Mouse (Mus musculus): ENCODE data around the gene Cnp.
A peak's percentile ranks its signal among the peaks of the same experiment; 100 is the strongest.
"Not testable (repeated sequence)": the region's sequence is repeated elsewhere in the genome, so short reads cannot be mapped to it uniquely, and the experiment has no call there.

Gene Cnp

GRCm38 (mm10) chr11:100574708-100575483 lies at the start of gene Cnp:
TSS of gene Cnp (plus strand) at chr11:100574904.
- DNase-seq (ENCODE audit: low spot score in 2 of 2): peak; percentile 52 to 62

- no peak for DNase-seq (ENCODE audit: low spot score in 2 of 2)
Measured at GRCm38 (mm10) chr11:100524987-100525630, 49.6 kb upstream of the Cnp start.

GRCm38 (mm10) chr11:100526052-100526816 lies 48.5 kb upstream of the Cnp start:
- DNase-seq (ENCODE audit: low spot score in 2 of 2): no peak

GRCm38 (mm10) chr11:100527066-100527457 lies 47.6 kb upstream of the Cnp start:
- DNase-seq (ENCODE audit: low spot score in 2 of 2): peak; percentile 56 to 58

GRCm38 (mm10) chr11:100527458-100528374 lies 47.0 kb upstream of the Cnp start, which contains the start of gene Acly:
TSS of gene Acly (minus strand) at chr11:100528000.
- peak; percentile 99 for DNase-seq (ENCODE audit: low spot score in 2 of 2)

GRCm38 (mm10) chr11:100528375-100529165 lies 46.1 kb upstream of the Cnp start:
- DNase-seq (ENCODE audit: low spot score in 2 of 2): no peak

- DNase-seq (ENCODE audit: low spot score in 2 of 2): no peak
Measured at GRCm38 (mm10) chr11:100533871-100534270, 40.8 kb upstream of the Cnp start.

- DNase-seq (ENCODE audit: low spot score in 2 of 2): not testable (repeated sequence)
Measured at GRCm38 (mm10) chr11:100534411-100534810, 40.3 kb upstream of the Cnp start.

- DNase-seq (ENCODE audit: low spot score in 2 of 2): not testable (repeated sequence)
Measured at GRCm38 (mm10) chr11:100534821-100535220, 39.9 kb upstream of the Cnp start.

- DNase-seq (ENCODE audit: low spot score in 2 of 2): no peak
Measured at GRCm38 (mm10) chr11:100535996-100536395, 38.7 kb upstream of the Cnp start.

GRCm38 (mm10) chr11:100536466-100536865 lies 38.2 kb upstream of the Cnp start:
- DNase-seq (ENCODE audit: low spot score in 2 of 2): no peak

- no peak for DNase-seq (ENCODE audit: low spot score in 2 of 2)
Measured at GRCm38 (mm10) chr11:100540966-100541365, 33.7 kb upstream of the Cnp start.

GRCm38 (mm10) chr11:100541577-100541976 lies 33.1 kb upstream of the Cnp start:
- DNase-seq (ENCODE audit: low spot score in 2 of 2): no peak

GRCm38 (mm10) chr11:100544832-100545745 lies 29.6 kb upstream of the Cnp start, which contains the start of gene Ttc25:
TSS of gene Ttc25 (plus strand) at chr11:100545607.
- peak; percentile 71 to 73 for DNase-seq (ENCODE audit: low spot score in 2 of 2)

GRCm38 (mm10) chr11:100545746-100546085 lies 29.0 kb upstream of the Cnp start:
- no peak for DNase-seq (ENCODE audit: low spot score in 2 of 2)

- no peak for DNase-seq (ENCODE audit: low spot score in 2 of 2)
Measured at GRCm38 (mm10) chr11:100546955-100547354, 27.7 kb upstream of the Cnp start.

GRCm38 (mm10) chr11:100548141-100548540 lies 26.6 kb upstream of the Cnp start:
- DNase-seq (ENCODE audit: low spot score in 2 of 2): no peak

GRCm38 (mm10) chr11:100549466-100549865 lies 25.2 kb upstream of the Cnp start:
- no peak for DNase-seq (ENCODE audit: low spot score in 2 of 2)

GRCm38 (mm10) chr11:100550101-100550500 lies 24.6 kb upstream of the Cnp start:
- no peak for DNase-seq (ENCODE audit: low spot score in 2 of 2)

All from frontal cortex, postnatal 10 days (tissue).